Mouse (Mus musculus): ENCODE results near the gene Sema4b. TPM values are rescaled to one million over a fixed set of nuclear protein-coding genes. Genes with fewer than 3 reads are reported as not detected.

The Sema4b gene
- total and polyA plus RNA-seq, 3 experiments = 1.5 to 9.4 (median 6.7) TPM

- peak overlapping the region; percentile 68; the same call in 1 of the 2 replicates for H3K4me2 ChIP-seq (ENCODE audit: insufficient read depth, low read depth, poor library complexity, severe bottlenecking)
- DNase-seq (ENCODE audit: extremely low read depth) = peak; percentile 48
- H3K9ac ChIP-seq (ENCODE audit: insufficient read depth, low read depth) = peak overlapping the region; percentile 2; the same call in 1 of the 2 replicates
- TF ChIP-seq ZMIZ1 (IDR thresholded peaks at IDR 0.05; ENCODE audit: low read depth, low read length) = no peak
- no peak for TF ChIP-seq GABPA (IDR thresholded peaks at IDR 0.05; ENCODE audit: insufficient replicate concordance, low read depth, low read length)
- peak; percentile 64; the same call in 1 of the 2 replicates for TF ChIP-seq UBTF (IDR thresholded peaks at IDR 0.05; ENCODE audit: low read depth, low read length)
- TF ChIP-seq USF2 (conservative IDR thresholded peaks at IDR 0.05; ENCODE audit: low read depth, low read length) = peak; percentile 37
- TF ChIP-seq ZNF384 (IDR thresholded peaks at IDR 0.05; ENCODE audit: low read depth, low read length) = no peak
- TF ChIP-seq JUN (IDR thresholded peaks at IDR 0.05; ENCODE audit: insufficient read depth, low read depth, low read length) = no peak
- no peak for TF ChIP-seq TCF12 (IDR thresholded peaks at IDR 0.05; ENCODE audit: low read depth, low read length)
- TF ChIP-seq USF1 (IDR thresholded peaks at IDR 0.05; ENCODE audit: low read depth, low read length) = peak; percentile 20
- no peak for TF ChIP-seq TBP (conservative IDR thresholded peaks at IDR 0.05; ENCODE audit: low read depth, low read length)
- no peak for TF ChIP-seq RAD21 (IDR thresholded peaks at IDR 0.05; ENCODE audit: low read depth, low read length)
- TF ChIP-seq ETS1 (conservative IDR thresholded peaks at IDR 0.05; ENCODE audit: low read depth, low read length) = 0 out of 2 replicates have a peak, but pooled peaks have one; percentile 25
- TF ChIP-seq ZC3H11A (IDR thresholded peaks at IDR 0.05; ENCODE audit: low read depth, low read length) = no peak
- TF ChIP-seq ZKSCAN1 (IDR thresholded peaks at IDR 0.05; ENCODE audit: borderline replicate concordance, low read depth, low read length) = no peak
- no peak for TF ChIP-seq E2F4 (IDR thresholded peaks at IDR 0.05; ENCODE audit: insufficient replicate concordance, low read depth, low read length)
- TF ChIP-seq SIN3A (IDR thresholded peaks at IDR 0.05; ENCODE audit: low read length) = no peak
- TF ChIP-seq CTCF (conservative IDR thresholded peaks at IDR 0.05 in 1 of 2, IDR thresholded peaks at IDR 0.05 in 1 of 2; ENCODE audit: low read depth in 2 of 2, low read length in 2 of 2) = no peak
- no peak for TF ChIP-seq HCFC1 (IDR thresholded peaks at IDR 0.05; ENCODE audit: low read depth, low read length)
- peak; percentile 45; the same call in 1 of the 2 replicates for TF ChIP-seq MAX (IDR thresholded peaks at IDR 0.05; ENCODE audit: low read length)
- no peak for TF ChIP-seq POLR2AphosphoS2 (IDR thresholded peaks at IDR 0.05; ENCODE audit: low read depth, low read length)
- TF ChIP-seq NELFE (IDR thresholded peaks at IDR 0.05; ENCODE audit: low read depth, low read length) = no peak
- no peak for TF ChIP-seq POLR2A (IDR thresholded peaks at IDR 0.05; ENCODE audit: low read depth, low read length)
- TF ChIP-seq IRF4 (IDR thresholded peaks at IDR 0.05; ENCODE audit: low read depth, low read length) = no peak
- no peak for TF ChIP-seq MAFK (IDR thresholded peaks at IDR 0.05; ENCODE audit: insufficient replicate concordance, low read length)
- no peak for TF ChIP-seq MYC (IDR thresholded peaks at IDR 0.05; ENCODE audit: low read depth, low read length)
- no peak for TF ChIP-seq KAT2A (IDR thresholded peaks at IDR 0.05; ENCODE audit: insufficient replicate concordance, low read length)
- TF ChIP-seq CHD2 (IDR thresholded peaks at IDR 0.05; ENCODE audit: low read length) = no peak
- TF ChIP-seq EP300 (IDR thresholded peaks at IDR 0.05; ENCODE audit: low read length) = no peak
- TF ChIP-seq JUND (conservative IDR thresholded peaks at IDR 0.05; ENCODE audit: low read depth, low read length) = no peak
- TF ChIP-seq BHLHE40 (IDR thresholded peaks at IDR 0.05; ENCODE audit: low read depth, low read length) = peak; percentile 57
- TF ChIP-seq NRF1 (IDR thresholded peaks at IDR 0.05; ENCODE audit: low read depth, low read length) = no peak
- no peak for TF ChIP-seq RCOR1 (conservative IDR thresholded peaks at IDR 0.05; ENCODE audit: low read depth, low read length)
- TF ChIP-seq CHD1 (IDR thresholded peaks at IDR 0.05; ENCODE audit: low read depth, low read length) = no peak
- TF ChIP-seq SMC3 (IDR thresholded peaks at IDR 0.05; ENCODE audit: low read depth, low read length) = no peak
- TF ChIP-seq MAZ (IDR thresholded peaks at IDR 0.05; ENCODE audit: low read depth, low read length) = no peak
- no peak for TF ChIP-seq MXI1 (IDR thresholded peaks at IDR 0.05; ENCODE audit: low read depth, low read length)
- TF ChIP-seq MEF2A (IDR thresholded peaks at IDR 0.05; ENCODE audit: borderline replicate concordance, low read depth, low read length) = no peak
- no peak for TF ChIP-seq PAX5 (IDR thresholded peaks at IDR 0.05; ENCODE audit: low read length)
- no peak for TF ChIP-seq ELF1 (IDR thresholded peaks at IDR 0.05; ENCODE audit: low read depth, low read length)
- peaks cover 71 to 100% of the 10 kb centered on the region in 2 experiments for H3K4me1 ChIP-seq (ENCODE audit: control insufficient read depth in 1 of 2, insufficient read depth in 2 of 2)
- no peaks in the 10 kb centered on the region for H3K9me3 ChIP-seq (replicated peaks; ENCODE audit: low read length)
- no peak overlapping the region for H3K4me3 ChIP-seq (replicated peaks in 1 of 3; ENCODE audit: low read depth in 2 of 3, low read length in 2 of 3, poor library complexity in 1 of 3)
- in situ Hi-C loops (cut with MboI; ENCODE audit: low pct_ligation_motif_present, low pct_unique_long_range_greater_than_20kb, low sequenced_read_pairs) = no loop called here
- H3K27me3 ChIP-seq (replicated peaks) = no peaks in the 10 kb centered on the region
- H3K27ac ChIP-seq (ENCODE audit: insufficient read depth, low read depth) = peak overlapping the region; percentile 63
- peaks cover 66% of the 10 kb centered on the region for H3K79me2 ChIP-seq (replicated peaks; ENCODE audit: control insufficient read depth, extremely low read depth, insufficient read depth, poor library complexity, severe bottlenecking)
- peaks cover 4 to 7% of the 10 kb centered on the region in 2 experiments for H3K36me3 ChIP-seq (replicated peaks in 1 of 2; ENCODE audit: control insufficient read depth in 1 of 2, insufficient read depth in 1 of 2, low read length in 1 of 2)
- dilution Hi-C loops (cut with MboI; ENCODE audit: extremely low pct_ligation_motif_present, extremely low pct_unique_long_range_greater_than_20kb, low sequenced_read_pairs) = no loop called here
Measured at GRCm38 (mm10) chr7:80204362-80204761, 17.7 kb downstream of the Sema4b start.
